Mouse (Mus musculus) limb, embryonic 11.5 days (tissue): ENCODE results near the gene Cpeb2. TPM values are rescaled to one million over a fixed set of nuclear protein-coding genes. Genes with fewer than 3 reads are reported as not detected.

Experiments used
- ATAC-seq: fragments of 200-750 bp; cut with Nextera tagmentation; 2 replicates; pipeline ENCODE4 v1.8.0; 2017; ENCODE audit warnings: low read depth; ENCODE audit not compliant: insufficient number of reproducible peaks, low FRiP score, low TSS enrichment
- DNase-seq: peaks from one replicate; pipeline ENCODE4 v3.0.0-alpha.2; 2015; ENCODE audit warnings: low spot score
- H3K27ac ChIP-seq: fragments of 300-500 bp; sonication (generic); replicated peaks from 2 replicates; pipeline ENCODE4 v1.5.1; 2014; ENCODE audit warnings: low read depth, mild to moderate bottlenecking, low read length
- H3K27me3 ChIP-seq: fragments of 300-500 bp; sonication (generic); 2 replicates; pipeline ENCODE4 v1.6.1; 2014; ENCODE audit warnings: mild to moderate bottlenecking, low read length, mixed read lengths; ENCODE audit not compliant: control insufficient read depth, insufficient read depth
- H3K36me3 ChIP-seq: fragments of 300-500 bp; sonication (generic); 2 replicates; pipeline ENCODE4 v1.6.1; 2014; ENCODE audit warnings: mild to moderate bottlenecking, low read length, moderate library complexity, mixed read lengths; ENCODE audit not compliant: control insufficient read depth, insufficient read depth
- H3K4me1 ChIP-seq: fragments of 300-500 bp; sonication (generic); 2 replicates; pipeline ENCODE4 v1.6.1; 2014; ENCODE audit warnings: low read length, mixed read lengths; ENCODE audit not compliant: control insufficient read depth, insufficient read depth
- H3K4me2 ChIP-seq: fragments of 300-500 bp; sonication (generic); 2 replicates; pipeline ENCODE4 v1.6.1; 2014; ENCODE audit warnings: low read depth, mild to moderate bottlenecking, moderate library complexity; ENCODE audit not compliant: severe bottlenecking
- H3K4me3 ChIP-seq: fragments of 300-500 bp; sonication (generic); 2 replicates; pipeline ENCODE4 v1.5.1; 2014; ENCODE audit warnings: low read depth, low read length
- H3K9ac ChIP-seq: fragments of 300-500 bp; sonication (generic); 2 replicates; pipeline ENCODE4 v1.6.1; 2014; ENCODE audit warnings: mild to moderate bottlenecking, low read length
- H3K9me3 ChIP-seq: fragments of 300-500 bp; sonication (generic); 2 replicates; pipeline ENCODE4 v1.6.1; 2016; ENCODE audit warnings: low read length; ENCODE audit not compliant: control insufficient read depth
- WGBS: fragments of 180-500 bp; shearing (Covaris S2); extraction: QIAGEN DNeasy Blood & Tissue Kit; methylation state at CpG from one replicate; pipeline ENCODE4 v1.1.7; 2014; 5-methylcytosine and 5-hydroxymethylcytosine counted together
- polyA plus RNA-seq: library from polyadenylated mRNA; unstranded; fragments of >200 nt; fragmentation: Nextera tagmentation; extraction: Ambion mirVana; gene quantifications from 2 replicates; pipeline ENCODE4 v1.2.1, GENCODE M21; 2014

Gene Cpeb2
- polyA plus RNA-seq, 1 experiment from 2014 or later, result 0.56 TPM

DNA sequence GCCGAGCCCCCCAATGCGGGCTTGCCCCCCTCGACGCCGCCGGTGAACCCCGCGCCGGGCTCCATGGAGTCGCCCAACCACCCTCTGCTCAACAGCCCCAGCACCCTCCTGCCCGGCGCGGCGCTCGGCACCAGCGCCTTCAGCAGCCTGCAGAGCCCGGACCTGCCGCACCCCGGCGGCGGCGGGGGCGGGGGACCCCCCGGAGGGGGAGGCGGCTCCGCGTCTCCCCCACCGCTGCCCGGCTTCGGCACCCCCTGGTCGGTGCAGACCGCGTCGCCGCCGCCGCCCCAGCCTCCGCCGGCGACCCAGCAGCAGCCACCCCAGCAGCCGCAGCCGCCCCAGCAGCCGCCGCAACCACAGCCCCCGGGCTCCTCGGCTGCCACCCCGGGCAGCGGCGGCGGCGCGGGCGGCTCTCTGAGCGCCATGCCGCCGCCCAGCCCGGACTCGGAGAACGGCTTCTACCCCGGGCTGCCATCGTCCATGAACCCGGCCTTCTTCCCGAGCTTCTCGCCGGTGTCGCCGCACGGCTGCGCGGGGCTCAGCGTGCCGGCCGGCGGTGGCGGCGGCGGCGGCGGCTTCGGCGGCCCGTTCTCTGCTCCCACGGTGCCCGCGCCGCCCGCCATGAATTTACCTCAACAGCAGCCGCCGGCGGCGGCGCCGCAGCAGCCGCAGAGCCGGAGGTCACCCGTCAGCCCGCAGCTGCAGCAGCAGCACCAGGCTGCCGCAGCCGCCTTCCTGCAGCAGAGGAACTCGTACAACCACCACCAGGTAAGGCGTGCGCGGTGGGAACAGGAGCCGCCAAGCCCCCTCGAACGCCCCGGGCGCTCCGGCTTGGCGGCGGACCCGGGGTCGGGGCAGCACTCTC, 1.6 kb downstream of the Cpeb2 start:
- peak overlapping the region; percentile 58; the same call in 1 of the 2 replicates for H3K27ac ChIP-seq
- no peaks in the 10 kb centered on the region for H3K4me1 ChIP-seq
- WGBS, result under 1% methylated on average over 79 of the region's 113 CpGs
- no peaks in the 10 kb centered on the region for H3K9me3 ChIP-seq
- H3K4me2 ChIP-seq, result peak overlapping the region; percentile 99
- peak; percentile 66 for DNase-seq
- no peaks in the 10 kb centered on the region for H3K36me3 ChIP-seq
- no peaks in the 10 kb centered on the region for H3K27me3 ChIP-seq
- H3K4me3 ChIP-seq, result peak overlapping the region; percentile 84
- peak overlapping the region; percentile 81 for H3K9ac ChIP-seq
- ATAC-seq, result no peak

DNA sequence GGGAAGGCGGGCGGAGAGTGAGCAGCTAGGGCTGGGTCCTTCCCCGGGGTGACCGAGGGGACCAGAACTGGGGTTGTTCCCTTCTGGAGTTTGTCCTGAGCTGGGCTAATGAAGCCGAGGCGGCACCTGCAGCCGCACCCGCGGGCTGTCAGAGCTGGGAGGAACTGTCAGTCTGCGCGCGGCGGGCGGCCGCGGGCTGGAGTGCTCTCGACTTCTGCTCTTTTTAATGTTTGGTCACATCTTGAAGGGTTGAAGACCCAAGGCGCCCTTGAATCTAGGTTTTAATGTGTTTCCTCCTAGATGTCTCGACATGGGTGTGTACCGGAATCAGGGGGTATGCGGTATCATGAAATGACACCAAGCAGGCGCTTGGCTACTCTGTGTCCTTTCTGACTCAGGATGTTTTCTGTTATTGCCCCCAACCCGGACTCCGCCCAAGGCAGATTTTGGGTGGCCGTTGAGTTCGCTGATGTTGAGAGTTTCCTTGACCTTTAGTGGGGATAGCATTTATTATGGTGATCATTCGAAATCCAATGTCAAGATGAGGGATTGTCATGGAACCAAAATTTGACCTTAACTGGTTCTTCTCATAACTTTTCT, 2.3 kb downstream of the Cpeb2 start:
- Histone ChIP-seq H3K27me3 (no peaks in the 10 kb centered on the region), H3K9ac (peak overlapping the region; percentile 81), H3K4me2 (peak overlapping the region; percentile 99), H3K36me3 (no peaks in the 10 kb centered on the region), H3K27ac (no peak overlapping the region), H3K4me3 (peak overlapping the region; percentile 84), H3K9me3 (no peaks in the 10 kb centered on the region), H3K4me1 (no peaks in the 10 kb centered on the region)
- WGBS, result 2% methylated on average over 27 of the region's 27 CpGs
- DNase-seq (no peak), ATAC-seq (no peak)

DNA sequence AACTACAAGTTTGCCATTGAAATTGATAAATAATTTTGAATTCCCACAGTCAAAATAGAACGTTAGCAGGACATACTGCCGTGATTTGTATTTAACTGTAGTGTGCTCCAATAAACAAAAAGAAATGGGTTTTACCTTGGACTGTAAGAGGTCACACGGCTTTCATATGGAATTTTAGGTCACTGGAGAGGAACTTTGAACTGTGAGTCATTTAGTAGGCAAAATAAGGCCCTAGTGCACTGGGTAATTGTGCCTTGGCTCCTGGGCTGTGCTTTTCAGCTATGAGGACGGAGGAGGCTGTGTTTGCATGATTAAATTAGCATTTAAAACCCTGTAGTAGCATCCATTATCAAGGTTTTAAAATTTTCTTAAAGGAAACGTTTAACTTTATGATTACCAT, 3.0 kb downstream of the Cpeb2 start:
- 37% methylated on average over 5 of the region's 5 CpGs for WGBS
- no peak overlapping the region for H3K27ac ChIP-seq
- H3K4me1 ChIP-seq, result no peaks in the 10 kb centered on the region
- no peak for DNase-seq
- H3K4me3 ChIP-seq, result no peak overlapping the region
- no peak overlapping the region; the same call in 1 of the 2 replicates for H3K4me2 ChIP-seq
- H3K36me3 ChIP-seq, result no peaks in the 10 kb centered on the region
- H3K9me3 ChIP-seq, result no peaks in the 10 kb centered on the region
- H3K27me3 ChIP-seq, result no peaks in the 10 kb centered on the region
- H3K9ac ChIP-seq, result no peak overlapping the region
- ATAC-seq, result no peak

DNA sequence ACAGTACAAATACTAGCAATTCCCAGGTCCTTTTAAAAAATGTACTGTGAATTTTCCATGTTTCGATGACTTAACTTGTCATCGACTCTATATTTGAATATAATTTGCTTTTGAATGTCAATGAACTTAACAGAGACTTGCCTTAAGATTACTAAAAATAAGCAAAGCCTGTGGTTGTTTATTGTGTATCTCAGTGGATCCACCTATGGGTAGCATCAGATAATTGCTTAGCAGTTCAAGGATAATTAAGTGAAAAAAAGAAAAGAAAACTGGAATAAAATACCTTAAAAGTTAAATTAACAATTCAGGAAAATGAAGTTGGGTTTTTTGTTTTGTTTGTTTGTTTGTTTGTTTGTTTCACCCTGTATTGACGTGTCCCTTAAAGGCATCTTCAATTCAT, 3.5 kb downstream of the Cpeb2 start:
- H3K9ac ChIP-seq, result no peak overlapping the region
- no peaks in the 10 kb centered on the region for H3K9me3 ChIP-seq
- 80% methylated on average over 3 of the region's 3 CpGs for WGBS
- no peak overlapping the region for H3K4me2 ChIP-seq
- DNase-seq (no peak), ATAC-seq (no peak)
- no peak overlapping the region for H3K4me3 ChIP-seq
- H3K4me1 ChIP-seq, result no peaks in the 10 kb centered on the region
- no peak overlapping the region for H3K27ac ChIP-seq
- H3K27me3 ChIP-seq, result no peaks in the 10 kb centered on the region
- no peaks in the 10 kb centered on the region for H3K36me3 ChIP-seq

DNA sequence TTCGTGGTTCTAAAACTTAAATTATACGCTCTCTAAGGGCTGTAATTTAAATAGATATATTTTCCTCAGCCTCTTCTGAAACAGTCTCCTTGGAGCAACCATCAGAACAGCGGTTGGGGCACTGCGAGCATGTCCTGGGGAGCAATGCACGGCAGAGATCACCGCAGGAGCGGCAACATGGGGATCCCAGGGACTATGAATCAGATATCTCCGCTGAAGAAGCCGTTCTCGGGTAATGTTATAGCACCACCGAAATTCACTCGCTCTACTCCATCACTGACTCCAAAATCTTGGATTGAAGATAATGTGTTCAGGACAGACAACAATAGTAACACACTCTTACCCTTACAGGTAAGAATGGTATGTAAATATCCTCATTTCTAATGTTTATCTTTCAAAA, 4.3 kb downstream of the Cpeb2 start:
- Histone ChIP-seq H3K4me1 (no peaks in the 10 kb centered on the region), H3K27me3 (no peaks in the 10 kb centered on the region), H3K9ac (no peak overlapping the region), H3K9me3 (no peaks in the 10 kb centered on the region), H3K27ac (no peak overlapping the region), H3K4me3 (no peak overlapping the region), H3K36me3 (no peaks in the 10 kb centered on the region), H3K4me2 (no peak overlapping the region)
- WGBS, result 64% methylated on average over 12 of the region's 12 CpGs
- ATAC-seq, result no peak
- no peak for DNase-seq

DNA sequence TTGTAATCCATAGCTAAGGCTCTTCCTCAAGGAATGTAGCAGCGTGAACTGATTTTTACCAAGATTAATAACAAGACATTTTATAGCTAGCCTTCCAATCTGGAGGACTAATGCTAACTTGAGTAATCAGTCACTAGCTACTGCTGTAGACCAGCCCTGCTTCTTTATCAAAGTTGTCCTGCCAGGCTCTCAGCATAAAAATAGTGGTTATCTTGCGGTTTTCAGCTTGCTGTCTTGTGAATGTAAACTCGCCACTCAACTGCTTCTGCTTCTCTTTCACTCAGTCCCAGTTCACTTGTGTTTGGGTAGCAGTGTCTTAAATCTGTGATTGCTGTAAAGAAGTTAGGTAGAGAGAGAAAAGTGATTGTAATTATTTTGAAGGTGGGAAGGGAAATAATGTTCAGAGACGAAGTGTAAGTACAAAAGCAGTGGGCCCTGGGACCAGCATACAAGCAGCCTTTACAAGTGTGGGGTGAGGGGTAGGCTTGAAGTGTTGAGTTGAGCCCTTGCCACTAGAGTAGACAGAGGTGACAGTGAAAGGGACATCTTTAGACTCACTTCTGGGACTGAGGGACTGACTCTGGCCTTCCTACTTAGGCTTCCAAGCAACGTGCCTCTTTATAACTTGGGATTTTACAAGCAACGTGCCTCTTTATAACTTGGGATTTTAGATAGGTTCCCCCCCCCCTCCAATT, 6.3 kb downstream of the Cpeb2 start:
- WGBS, result 81% methylated on average over 6 of the region's 6 CpGs

DNA sequence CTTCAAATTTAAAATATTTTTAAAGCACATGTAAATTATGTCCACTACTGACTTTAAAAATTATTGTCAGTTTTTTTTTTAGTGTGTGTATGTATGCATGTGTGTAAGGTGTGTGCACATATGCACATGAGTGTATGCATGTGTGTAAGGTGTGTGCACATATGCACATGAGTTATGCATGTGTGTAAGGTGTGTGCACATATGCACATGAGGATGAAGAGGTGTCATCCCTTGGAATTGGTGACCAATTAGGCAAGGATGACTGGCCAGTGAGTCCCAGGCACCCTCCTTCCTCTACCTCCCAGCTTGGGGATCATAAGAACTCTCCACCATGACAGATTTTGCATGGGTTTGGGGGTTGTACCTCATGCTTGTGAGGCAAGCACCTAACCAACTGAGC, 7.8 kb downstream of the Cpeb2 start:
- ATAC-seq, result no peak
- no peaks in the 10 kb centered on the region for H3K9me3 ChIP-seq
- H3K27me3 ChIP-seq, result no peaks in the 10 kb centered on the region
- H3K36me3 ChIP-seq, result no peaks in the 10 kb centered on the region
- H3K4me2 ChIP-seq, result no peak overlapping the region
- H3K4me3 ChIP-seq, result no peak overlapping the region
- no peak overlapping the region for H3K9ac ChIP-seq
- no peak for DNase-seq
- no peaks in the 10 kb centered on the region for H3K4me1 ChIP-seq
- no peak overlapping the region for H3K27ac ChIP-seq

More for the DNA sequence above, 6.3 kb downstream of the Cpeb2 start:
- Histone ChIP-seq H3K9me3 (no peaks in the 10 kb centered on the region), H3K36me3 (no peaks in the 10 kb centered on the region), H3K4me3 (no peak overlapping the region), H3K27me3 (no peaks in the 10 kb centered on the region), H3K4me2 (no peak overlapping the region), H3K27ac (no peak overlapping the region), H3K4me1 (no peaks in the 10 kb centered on the region), H3K9ac (no peak overlapping the region)
- DNase-seq (no peak), ATAC-seq (no peak)

DNA sequence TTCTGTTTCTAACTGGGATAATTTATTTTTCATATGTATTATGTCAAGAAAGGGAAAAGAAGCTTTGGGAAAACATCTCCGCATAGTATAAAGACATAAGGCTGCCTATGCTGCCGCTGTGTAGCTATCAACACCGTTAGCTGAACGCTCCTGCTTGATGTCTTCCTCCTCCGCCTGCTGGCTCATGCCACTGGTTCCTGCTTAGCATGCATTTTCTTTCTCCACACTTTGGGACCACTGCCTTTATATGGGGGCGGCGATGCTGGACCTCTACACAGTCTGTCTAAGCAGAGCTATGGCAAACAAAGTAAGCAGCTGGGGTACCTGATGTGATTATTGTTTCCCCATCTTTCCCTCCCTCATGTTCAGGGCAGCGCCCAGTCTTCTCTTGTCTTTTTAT, 13.3 kb downstream of the Cpeb2 start:
- H3K4me3 ChIP-seq, result no peak overlapping the region
- no peaks in the 10 kb centered on the region for H3K9me3 ChIP-seq
- H3K27ac ChIP-seq, result no peak overlapping the region
- H3K4me1 ChIP-seq, result no peaks in the 10 kb centered on the region
- no peaks in the 10 kb centered on the region for H3K36me3 ChIP-seq
- no peak for DNase-seq
- WGBS, result 92% methylated on average over 8 of the region's 8 CpGs
- no peak for ATAC-seq
- no peaks in the 10 kb centered on the region for H3K27me3 ChIP-seq
- no peak overlapping the region for H3K9ac ChIP-seq
- H3K4me2 ChIP-seq, result no peak overlapping the region
